Mouse (Mus musculus): ENCODE measurements around the gene AB124611.
"Not testable (repeated sequence)": the region's sequence is repeated elsewhere in the genome, so short reads cannot be mapped to it uniquely, and the experiment has no call there.

AB124611 gene

DNA sequence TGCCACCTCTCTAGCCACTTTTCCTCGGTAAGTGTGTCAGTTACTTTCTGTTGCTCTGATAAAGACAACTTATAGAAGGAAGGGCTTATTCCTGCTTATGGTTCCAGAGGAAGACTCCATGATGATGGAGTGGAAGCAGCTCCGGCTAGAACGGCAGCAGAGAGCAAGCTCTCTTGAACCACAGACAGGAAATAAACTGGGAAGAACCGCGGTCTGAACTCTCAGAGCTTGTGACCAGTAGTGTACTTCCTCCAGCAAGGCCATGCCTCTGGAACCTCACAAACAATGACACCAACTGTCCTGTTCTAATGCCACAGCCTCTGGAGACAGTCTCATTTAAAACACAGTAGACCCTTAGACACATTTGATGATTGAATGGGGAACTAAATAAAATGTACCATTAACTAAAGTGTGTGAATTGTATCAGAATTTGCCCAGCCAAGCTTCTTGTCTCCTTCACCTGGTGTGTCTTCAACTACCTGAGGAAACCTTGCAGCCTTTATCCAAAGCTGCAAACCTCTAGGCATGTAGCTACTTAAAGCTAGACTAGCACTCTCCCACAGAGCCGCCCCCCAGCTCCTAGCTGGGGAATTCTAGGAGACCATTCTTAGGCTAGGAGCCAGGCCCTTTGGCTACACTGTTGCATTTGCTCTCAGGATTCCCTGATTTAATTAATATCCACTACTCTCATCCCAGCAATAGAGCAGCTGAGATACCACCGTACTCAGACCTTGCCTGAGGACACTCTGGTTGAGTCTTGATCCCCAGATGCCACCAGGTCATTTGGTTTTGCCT, 637 bp upstream of the AB124611 start:
- DNase-seq: no peak

DNA sequence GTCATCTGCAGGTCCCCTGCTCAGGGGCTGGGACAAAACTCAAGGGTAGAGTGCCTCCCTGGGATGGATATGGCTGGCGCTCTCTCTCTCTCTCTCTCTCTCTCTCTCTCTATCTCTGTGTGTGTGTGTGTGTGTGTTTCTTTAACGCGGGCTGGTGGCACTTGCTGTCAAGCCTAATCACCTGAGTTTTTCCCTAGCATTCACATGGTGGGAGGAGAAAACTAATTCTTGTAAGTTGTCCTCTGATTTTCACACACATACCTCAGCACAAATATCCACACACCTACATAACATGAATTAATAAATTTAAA, 613 bp downstream of the AB124611 start:
- no peak for DNase-seq

GRCm38 (mm10) chr9:21527100-21527801, 1.3 kb downstream of the AB124611 start:
- DNase-seq: no peak

GRCm38 (mm10) chr9:21527917-21528324, 1.9 kb downstream of the AB124611 start:
- no peak for DNase-seq

DNA sequence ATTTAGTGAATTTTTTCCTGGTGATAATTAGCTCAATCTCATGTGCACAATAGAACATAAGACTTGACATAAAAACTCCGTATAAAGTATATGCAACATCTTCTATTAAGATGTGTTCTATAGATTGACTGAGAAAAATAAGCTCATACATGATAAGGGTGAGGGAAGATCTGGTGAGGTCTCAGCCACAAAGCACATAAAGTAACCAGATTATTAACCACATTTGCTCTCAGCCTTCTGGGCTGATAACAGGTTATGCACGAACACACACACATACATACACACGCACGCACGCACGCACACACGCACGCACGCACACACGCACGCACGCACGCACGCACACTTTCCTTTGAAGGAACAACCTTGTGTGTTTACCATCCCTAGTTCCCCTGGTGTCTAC, 10.5 kb downstream of the AB124611 start:
- no peak for DNase-seq

DNA sequence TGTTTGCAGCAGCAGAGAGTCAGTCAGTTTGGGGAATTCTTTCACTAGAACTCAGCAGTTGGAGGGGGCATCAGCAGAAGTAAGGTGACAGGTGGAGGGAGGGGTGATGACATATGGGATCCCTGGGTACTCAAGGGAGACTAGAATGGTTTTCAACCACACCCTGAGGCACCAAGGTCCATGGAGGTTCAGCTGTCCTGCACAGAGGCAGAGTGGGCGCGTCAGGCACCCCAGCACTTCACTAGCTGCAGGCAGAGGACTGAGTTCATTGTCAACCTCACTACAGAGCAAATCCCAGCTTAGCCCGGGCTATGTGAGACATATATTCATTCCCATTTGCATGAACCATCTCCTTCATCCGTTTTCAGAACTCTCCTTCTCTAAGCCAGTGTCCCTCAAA, 11.0 kb downstream of the AB124611 start:
- DNase-seq: no peak

DNA sequence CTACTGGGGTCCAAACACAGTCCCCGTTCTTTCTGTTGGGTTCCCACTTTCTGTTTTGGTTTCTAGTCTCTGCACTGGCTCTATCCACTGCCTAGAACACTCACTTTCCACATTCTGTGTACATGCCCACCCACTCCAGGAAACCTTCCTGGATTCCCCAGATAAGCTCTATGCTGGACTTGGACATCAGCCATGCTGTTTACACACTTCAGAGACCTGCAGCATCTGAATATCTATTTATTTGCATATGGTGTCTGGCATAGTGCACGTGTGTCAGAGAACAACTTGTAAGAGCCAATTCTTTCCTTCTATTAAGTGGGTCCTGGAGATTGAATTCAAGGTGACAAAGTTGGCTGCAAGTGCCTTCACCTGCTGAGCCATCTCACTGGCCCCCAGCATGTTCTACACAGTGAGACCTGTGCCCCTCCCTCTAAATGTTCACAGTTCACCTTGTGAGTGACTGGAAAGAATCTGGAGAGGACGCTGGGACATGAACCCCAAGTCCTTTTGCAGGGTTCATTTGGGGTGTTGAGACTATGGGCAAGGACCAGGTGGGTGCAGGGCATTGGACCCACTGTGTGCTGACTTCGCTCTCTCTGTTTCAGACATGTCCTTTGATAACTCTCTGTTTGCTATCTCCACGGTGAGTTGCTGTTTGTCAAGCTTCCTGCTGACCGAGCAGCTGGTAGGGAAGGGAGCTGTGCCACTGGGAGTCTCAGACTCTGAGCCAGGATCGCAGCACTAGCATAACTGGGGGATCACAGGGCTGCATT, 14.2 kb downstream of the AB124611 start:
- DNase-seq: no peak

DNA sequence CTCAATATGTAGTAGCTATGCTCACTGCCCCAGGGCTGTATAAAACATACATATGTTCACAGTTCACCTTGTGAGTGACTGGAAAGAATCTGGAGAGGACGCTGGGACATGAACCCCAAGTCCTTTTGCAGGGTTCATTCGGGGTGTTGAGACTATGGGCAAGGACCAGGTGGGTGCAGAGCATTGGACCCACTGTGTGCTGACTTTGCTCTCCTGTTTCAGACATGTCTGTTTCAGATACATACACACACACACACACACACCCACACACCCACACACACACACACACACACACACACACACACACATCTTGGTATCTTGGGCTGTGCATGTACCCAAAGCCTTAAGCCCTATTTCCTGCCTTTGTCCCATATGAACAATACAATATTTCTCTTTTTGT, 16.0 kb downstream of the AB124611 start:
- DNase-seq: not testable (repeated sequence)

- DNase-seq: no peak
Observed at GRCm38 (mm10) chr9:21545351-21545915, 19.5 kb downstream of the AB124611 start.

DNA sequence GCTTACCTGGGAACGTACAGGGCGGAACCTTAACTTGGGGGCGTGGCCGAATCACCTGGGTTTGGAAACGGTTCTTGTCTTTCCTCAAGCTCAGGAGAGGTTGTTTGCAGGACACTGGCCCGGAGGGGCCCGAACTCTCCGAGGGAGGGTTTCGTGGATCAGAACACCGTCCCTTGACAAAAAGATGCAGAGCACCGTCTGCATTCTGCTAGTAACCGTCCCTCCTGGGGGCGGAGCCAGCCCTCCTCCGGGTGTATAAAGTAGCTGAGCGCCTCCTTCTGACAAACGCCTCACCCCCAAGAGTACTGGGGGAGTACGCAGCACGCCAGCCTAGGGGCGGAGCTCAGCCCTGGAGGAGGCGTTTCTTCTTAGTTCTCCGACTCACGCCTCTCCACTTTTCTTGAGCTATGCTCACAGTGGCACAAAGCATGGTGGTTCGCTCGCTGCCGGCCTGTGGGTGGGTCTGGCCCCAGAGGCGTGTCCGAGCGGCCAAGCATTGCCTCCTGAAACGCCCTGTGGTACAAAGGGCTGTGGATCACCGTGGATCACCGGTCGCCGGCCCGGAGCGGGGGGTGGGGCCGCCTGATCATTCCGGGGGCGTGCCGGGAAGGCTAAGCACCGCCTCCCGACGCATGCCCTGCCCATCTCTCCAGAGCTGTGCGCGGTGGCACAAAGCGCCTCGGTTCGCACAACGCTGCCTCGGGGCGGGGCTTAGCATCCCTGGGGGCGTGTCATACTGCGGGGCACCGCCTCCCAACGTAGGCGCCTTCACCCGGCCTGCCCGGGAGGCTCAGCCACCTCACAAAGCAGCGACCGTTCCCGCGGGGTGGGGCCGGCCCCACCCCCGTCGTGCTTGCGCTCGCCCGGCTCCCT, 20.2 kb downstream of the AB124611 start:
- peak; percentile 97 to 99 for DNase-seq

DNA sequence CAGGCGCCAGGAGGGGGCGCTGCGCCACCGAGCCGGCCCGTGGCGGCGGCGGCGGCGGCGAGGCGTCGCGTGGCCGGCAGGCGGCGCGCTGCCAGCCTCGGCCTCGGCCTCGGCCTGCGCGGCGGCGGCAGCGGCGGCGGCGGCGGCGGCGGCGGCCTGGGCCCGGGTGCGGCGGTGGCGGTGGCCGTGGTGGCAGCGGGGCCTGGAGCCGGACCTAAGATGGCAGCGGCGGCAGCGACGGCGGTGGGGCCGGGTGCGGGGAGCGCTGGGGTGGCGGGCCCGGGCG, 20.8 kb downstream of the AB124611 start, which contains the start of gene Carm1:
Gene Carm1 (plus strand): TSS at position 106 of the 286 bp plus-strand sequence.
- DNase-seq: no peak

- DNase-seq: peak; percentile 27 to 42
Observed at GRCm38 (mm10) chr9:21547075-21547941, 21.3 kb downstream of the AB124611 start.

GRCm38 (mm10) chr9:21551049-21551448, 25.1 kb downstream of the AB124611 start:
- DNase-seq: peak in 1 of 2 experiments; percentile 26

DNA sequence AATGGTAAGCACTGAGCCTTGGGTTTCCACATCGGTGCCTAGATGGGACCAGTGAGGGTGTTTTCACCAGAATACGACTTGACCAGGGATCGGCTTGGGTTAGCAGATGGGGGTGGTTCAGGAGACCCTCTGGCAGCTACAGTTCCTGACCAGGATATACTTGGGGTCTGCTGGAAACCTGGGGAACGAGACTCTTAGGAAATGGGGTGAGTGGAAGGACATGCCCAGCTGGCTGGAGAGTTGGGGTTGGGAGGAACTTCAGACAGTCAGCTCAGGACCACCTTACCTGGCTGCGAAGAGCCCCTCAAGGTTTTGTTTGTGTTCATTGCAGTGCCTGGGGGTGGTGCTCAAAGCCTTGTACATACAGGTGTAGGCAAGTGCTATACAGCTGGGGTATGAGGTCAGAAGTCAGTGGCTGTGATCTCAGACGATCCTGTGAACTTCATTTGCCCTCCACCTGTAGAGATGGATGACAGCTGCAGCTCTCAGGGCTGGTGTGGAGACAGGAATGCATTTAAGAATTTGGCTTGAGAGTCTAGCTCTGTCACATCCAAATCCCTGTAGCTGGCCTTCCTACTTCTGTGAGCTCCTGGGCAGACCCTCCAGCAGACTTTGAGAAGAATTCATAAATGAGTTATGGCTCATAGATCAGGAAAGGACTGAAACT, 27.8 kb downstream of the AB124611 start:
- no peak for DNase-seq

- no peak for DNase-seq
Observed at GRCm38 (mm10) chr9:21555198-21555742, 29.3 kb downstream of the AB124611 start.

DNA sequence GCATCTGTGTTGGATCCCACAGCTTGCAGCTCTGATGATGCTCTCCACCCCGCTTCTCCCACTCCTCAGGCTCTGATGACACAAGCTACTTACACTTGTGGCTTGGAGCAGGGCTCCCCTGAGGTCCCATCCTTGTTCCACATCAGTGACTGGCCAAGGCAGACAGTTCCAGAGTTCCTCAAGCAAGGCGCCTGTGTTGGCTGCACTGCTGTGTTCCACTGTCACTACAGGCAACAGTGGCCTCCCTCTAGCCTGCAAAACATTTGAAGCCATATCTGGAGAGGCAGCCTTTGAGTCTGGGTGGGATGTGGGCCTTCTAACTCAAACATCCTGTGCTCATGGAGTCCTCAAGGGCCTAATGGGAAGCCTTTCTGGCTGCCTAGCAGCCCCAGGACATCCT, 31.0 kb downstream of the AB124611 start:
- no peak for DNase-seq

GRCm38 (mm10) chr9:21557556-21557955, 31.6 kb downstream of the AB124611 start:
- no peak for DNase-seq

- no peak for DNase-seq
Observed at GRCm38 (mm10) chr9:21558366-21558765, 32.4 kb downstream of the AB124611 start.

DNA sequence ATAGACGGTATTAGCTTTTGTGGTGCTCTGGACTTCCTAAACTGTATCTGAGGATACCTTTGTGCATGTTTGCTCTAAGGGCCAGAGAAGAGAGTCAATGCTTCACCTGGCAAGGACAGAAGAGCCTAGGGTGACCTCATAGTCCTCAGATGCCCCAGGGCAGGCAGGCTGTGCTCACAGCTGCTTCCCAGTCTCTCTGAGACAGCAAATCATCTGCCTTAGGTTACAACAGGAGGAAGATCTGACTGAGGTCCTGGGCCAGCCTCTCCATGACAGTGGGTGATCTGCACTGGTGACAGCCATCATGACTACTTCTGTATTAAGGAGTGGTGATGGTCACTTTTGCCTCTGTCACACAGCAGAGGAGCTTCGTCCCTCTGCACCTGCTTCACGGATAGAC, 33.2 kb downstream of the AB124611 start:
- DNase-seq: no peak

GRCm38 (mm10) chr9:21564420-21564819, 38.4 kb downstream of the AB124611 start:
- no peak for DNase-seq
